Mouse (Mus musculus): ENCODE data around the gene Noto. TPM values are rescaled to one million over a fixed set of nuclear protein-coding genes. Genes with fewer than 3 reads are reported as not detected.
A peak's percentile ranks its signal among the peaks of the same experiment; 100 is the strongest.

The Noto gene
- polyA plus RNA-seq, 1 experiment from 2014 or later, result 0.47 TPM

GRCm38 (mm10) chr6:85391803-85392202 is 31.9 kb upstream of the Noto start:
- 12% methylated on average over 6 of the region's 7 CpGs for WGBS
- H3K9me3 ChIP-seq, result no peaks in the 10 kb centered on the region

GRCm38 (mm10) chr6:85395360-85395759 is 28.3 kb upstream of the Noto start:
- H3K36me3 ChIP-seq, result no peaks in the 10 kb centered on the region
- no peak overlapping the region for H3K4me2 ChIP-seq
- no peak for ATAC-seq (ENCODE audit: borderline replicate concordance, extremely low read depth, low FRiP score, low TSS enrichment)
- no peaks in the 10 kb centered on the region for H3K4me1 ChIP-seq
- H3K27me3 ChIP-seq, result no peaks in the 10 kb centered on the region; the same call in 1 of the 2 replicates
- no peak overlapping the region for H3K27ac ChIP-seq
- no peak overlapping the region for H3K9ac ChIP-seq
- H3K4me3 ChIP-seq, result no peak overlapping the region
- 83% methylated on average over 2 of the region's 2 CpGs for WGBS
- H3K9me3 ChIP-seq, result no peaks in the 10 kb centered on the region

More at GRCm38 (mm10) chr6:85391803-85392202, 31.9 kb upstream of the Noto start:
- Histone ChIP-seq H3K4me3 (no peak overlapping the region), H3K36me3 (no peaks in the 10 kb centered on the region), H3K27ac (no peak overlapping the region), H3K4me1 (no peaks in the 10 kb centered on the region), H3K9ac (no peak overlapping the region), H3K27me3 (no peaks in the 10 kb centered on the region; the same call in 1 of the 2 replicates), H3K4me2 (no peak overlapping the region)
- no peak for ATAC-seq (ENCODE audit: borderline replicate concordance, extremely low read depth, low FRiP score, low TSS enrichment)

- H3K27ac ChIP-seq, result no peak overlapping the region
- 17% methylated on average over 1 of the region's 1 CpGs for WGBS
- no peak overlapping the region for H3K9ac ChIP-seq
- no peak for ATAC-seq (ENCODE audit: borderline replicate concordance, extremely low read depth, low FRiP score, low TSS enrichment)
- no peak overlapping the region for H3K4me3 ChIP-seq
- no peaks in the 10 kb centered on the region for H3K4me1 ChIP-seq
- H3K9me3 ChIP-seq, result no peaks in the 10 kb centered on the region
- no peaks in the 10 kb centered on the region; the same call in 1 of the 2 replicates for H3K27me3 ChIP-seq
- H3K36me3 ChIP-seq, result no peaks in the 10 kb centered on the region
- H3K4me2 ChIP-seq, result no peak overlapping the region
Measured at GRCm38 (mm10) chr6:85397165-85397564, 26.5 kb upstream of the Noto start.

GRCm38 (mm10) chr6:85399715-85400114 is 24.0 kb upstream of the Noto start:
- no peaks in the 10 kb centered on the region for H3K9me3 ChIP-seq
- no peaks in the 10 kb centered on the region for H3K36me3 ChIP-seq
- 22% methylated on average over 5 of the region's 5 CpGs for WGBS
- no peak for ATAC-seq (ENCODE audit: borderline replicate concordance, extremely low read depth, low FRiP score, low TSS enrichment)
- H3K4me1 ChIP-seq, result no peaks in the 10 kb centered on the region
- no peaks in the 10 kb centered on the region for H3K27me3 ChIP-seq
- no peak overlapping the region for H3K4me3 ChIP-seq
- H3K4me2 ChIP-seq, result no peak overlapping the region
- H3K27ac ChIP-seq, result no peak overlapping the region
- no peak overlapping the region for H3K9ac ChIP-seq

GRCm38 (mm10) chr6:85402613-85403012 is 21.1 kb upstream of the Noto start:
- H3K27ac ChIP-seq, result no peak overlapping the region
- H3K4me3 ChIP-seq, result no peak overlapping the region
- H3K36me3 ChIP-seq, result no peaks in the 10 kb centered on the region
- H3K9ac ChIP-seq, result no peak overlapping the region
- WGBS, result 57% methylated on average over 2 of the region's 2 CpGs
- H3K4me2 ChIP-seq, result no peak overlapping the region
- no peak for ATAC-seq (ENCODE audit: borderline replicate concordance, extremely low read depth, low FRiP score, low TSS enrichment)
- H3K4me1 ChIP-seq, result no peaks in the 10 kb centered on the region
- H3K27me3 ChIP-seq, result peaks cover 5% of the 10 kb centered on the region
- H3K9me3 ChIP-seq, result no peaks in the 10 kb centered on the region

- ATAC-seq (ENCODE audit: borderline replicate concordance, extremely low read depth, low FRiP score, low TSS enrichment), result no peak
- Histone ChIP-seq H3K4me2 (no peak overlapping the region), H3K9me3 (no peaks in the 10 kb centered on the region), H3K4me1 (no peaks in the 10 kb centered on the region), H3K27ac (no peak overlapping the region), H3K36me3 (no peaks in the 10 kb centered on the region), H3K4me3 (no peak overlapping the region), H3K9ac (no peak overlapping the region), H3K27me3 (peaks cover 9% of the 10 kb centered on the region)
- 80% methylated on average over 10 of the region's 10 CpGs for WGBS
Measured at GRCm38 (mm10) chr6:85403039-85403438, 20.6 kb upstream of the Noto start.

GRCm38 (mm10) chr6:85409003-85409402 is 14.7 kb upstream of the Noto start:
- peaks cover 35% of the 10 kb centered on the region for H3K27me3 ChIP-seq
- no peaks in the 10 kb centered on the region for H3K36me3 ChIP-seq
- WGBS, result 4% methylated on average over 31 of the region's 31 CpGs
- no peak for ATAC-seq (ENCODE audit: borderline replicate concordance, extremely low read depth, low FRiP score, low TSS enrichment)
- no peaks in the 10 kb centered on the region for H3K9me3 ChIP-seq
- H3K27ac ChIP-seq, result no peak overlapping the region
- H3K4me3 ChIP-seq, result no peak overlapping the region
- no peak overlapping the region for H3K9ac ChIP-seq
- peak overlapping the region; percentile 23 for H3K4me2 ChIP-seq
- no peaks in the 10 kb centered on the region for H3K4me1 ChIP-seq

GRCm38 (mm10) chr6:85410771-85411273 is 12.9 kb upstream of the Noto start:
- 9% methylated on average over 13 of the region's 13 CpGs for WGBS
- peak; percentile 69; the same call in 1 of the 2 replicates for ATAC-seq (ENCODE audit: borderline replicate concordance, extremely low read depth, low FRiP score, low TSS enrichment)
- H3K9me3 ChIP-seq, result no peaks in the 10 kb centered on the region

GRCm38 (mm10) chr6:85415829-85416228 is 7.9 kb upstream of the Noto start:
- peak overlapping the region; percentile 87 for H3K27ac ChIP-seq
- no peaks in the 10 kb centered on the region for H3K27me3 ChIP-seq
- H3K4me2 ChIP-seq, result peak overlapping the region; percentile 3; the same call in 1 of the 2 replicates
- ATAC-seq (ENCODE audit: borderline replicate concordance, extremely low read depth, low FRiP score, low TSS enrichment), result no peak
- no peaks in the 10 kb centered on the region for H3K36me3 ChIP-seq
- H3K9me3 ChIP-seq, result no peaks in the 10 kb centered on the region
- no peak overlapping the region for H3K9ac ChIP-seq
- no peak overlapping the region for H3K4me3 ChIP-seq
- 38% methylated on average over 3 of the region's 3 CpGs for WGBS
- H3K4me1 ChIP-seq, result no peaks in the 10 kb centered on the region

More at GRCm38 (mm10) chr6:85410771-85411273, 12.9 kb upstream of the Noto start:
- Histone ChIP-seq H3K9ac (no peak overlapping the region), H3K27me3 (peaks cover 35% of the 10 kb centered on the region), H3K27ac (0 out of 2 replicates have a peak overlapping the region, but pooled peaks have one; percentile 1), H3K4me2 (no peak overlapping the region), H3K4me1 (no peaks in the 10 kb centered on the region), H3K4me3 (no peak overlapping the region), H3K36me3 (no peaks in the 10 kb centered on the region)

- Histone ChIP-seq H3K27me3 (no peaks in the 10 kb centered on the region; the same call in 1 of the 2 replicates), H3K4me2 (no peak overlapping the region), H3K27ac (peak overlapping the region; percentile 61), H3K4me3 (no peak overlapping the region), H3K9me3 (no peaks in the 10 kb centered on the region), H3K36me3 (no peaks in the 10 kb centered on the region), H3K9ac (no peak overlapping the region), H3K4me1 (0 out of 2 replicates have a peak, but pooled peaks cover 11% of the 10 kb centered on the region)
- WGBS, result 42% methylated on average over 2 of the region's 2 CpGs
- no peak; the same call in 1 of the 2 replicates for ATAC-seq (ENCODE audit: borderline replicate concordance, extremely low read depth, low FRiP score, low TSS enrichment)
Measured at GRCm38 (mm10) chr6:85419150-85419549, 4.5 kb upstream of the Noto start.

GRCm38 (mm10) chr6:85431274-85431841 is 7.7 kb downstream of the Noto start:
- H3K27me3 ChIP-seq, result no peaks in the 10 kb centered on the region
- peak overlapping the region; percentile 92 for H3K4me3 ChIP-seq
- WGBS, result 46% methylated on average over 8 of the region's 8 CpGs
- ATAC-seq (ENCODE audit: borderline replicate concordance, extremely low read depth, low FRiP score, low TSS enrichment), result peak; percentile 64
- H3K27ac ChIP-seq, result no peak overlapping the region; the same call in 1 of the 2 replicates
- H3K9me3 ChIP-seq, result no peaks in the 10 kb centered on the region
- peak overlapping the region; percentile 71 for H3K4me2 ChIP-seq
- peak overlapping the region; percentile 73 for H3K9ac ChIP-seq
- peaks cover 18% of the 10 kb centered on the region for H3K4me1 ChIP-seq
- H3K36me3 ChIP-seq, result no peaks in the 10 kb centered on the region

- peak; percentile 87 for ATAC-seq (ENCODE audit: borderline replicate concordance, extremely low read depth, low FRiP score, low TSS enrichment)
- 2% methylated on average over 39 of the region's 39 CpGs for WGBS
- Histone ChIP-seq H3K27me3 (no peaks in the 10 kb centered on the region), H3K9me3 (no peaks in the 10 kb centered on the region), H3K4me3 (peak within 1 kb of the TSS; percentile 92), H3K4me2 (peak within 1 kb of the TSS; percentile 71), H3K27ac (no peak within 1 kb of the TSS; the same call in 1 of the 2 replicates), H3K4me1 (peaks cover 18% of the 10 kb centered on the region), H3K36me3 (no peaks in the 10 kb centered on the region), H3K9ac (peak within 1 kb of the TSS; percentile 73)
Measured at GRCm38 (mm10) chr6:85431842-85432431, 8.3 kb downstream of the Noto start, which contains the start of gene Smyd5. TSS of gene Smyd5 (plus strand) at chr6:85431989.
